In genomic region chr8:13461843-13462242, GRCm38 (mm10) we compare ENCODE assay signal across 10 mouse cellular contexts. TPM values are rescaled to one million over a fixed set of nuclear protein-coding genes. Genes with fewer than 3 reads are reported as not detected.
A peak's percentile ranks its signal among the peaks of the same experiment; 100 is the strongest.
DNase-seq lines count a peak whose midpoint lies in the region; ATAC-seq and TF ChIP-seq lines count a peak whose summit lies in the region.
"Had no signal": no experiment of that assay in that cellular context is flagged by ENCODE, and none has a peak within 500 bp of the region (broad histone marks: within the 10 kb centered on the region; RNA-seq: fewer than 3 reads in every experiment).

No protein-coding gene starts in this region.

- no peak overlapping the region for H3K4me2 ChIP-seq in midbrain, embryonic 16.5 days (ENCODE audit: low read length)
- no peak overlapping the region for H3K4me2 ChIP-seq in limb, embryonic 14.5 days (replicated peaks; ENCODE audit: low read depth, low read length, severe bottlenecking)
- H3K4me2 ChIP-seq: embryonic facial prominence, embryonic 15.5 days; neural tube, embryonic 12.5 days had no signal

- no peaks in the 10 kb centered on the region for H3K4me1 ChIP-seq in midbrain, embryonic 10.5 days
- no peaks in the 10 kb centered on the region for H3K4me1 ChIP-seq in midbrain, embryonic 16.5 days (ENCODE audit: control insufficient read depth, insufficient read depth, low read length)
- H3K4me1 ChIP-seq in limb, embryonic 14.5 days (ENCODE audit: control insufficient read depth, insufficient read depth, low read length): no peaks in the 10 kb centered on the region
- H3K4me1 ChIP-seq: embryonic facial prominence, embryonic 15.5 days; neural tube, embryonic 12.5 days had no signal

- DNase-seq in midbrain, embryonic 10.5 days (ENCODE audit: low spot score): peak; percentile 72
- DNase-seq in cerebellum, adult 18-20 months: peak; percentile 71 to 83
- DNase-seq in frontal cortex, postnatal 36 days (ENCODE audit: low spot score in 2 of 2): peak; percentile 81 to 84
- peak; percentile 78 for DNase-seq in kidney, adult 9 months
- peak; percentile 53 for DNase-seq in limb, embryonic 14.5 days (ENCODE audit: low spot score)
- DNase-seq in retina, adult 2 months (ENCODE audit: low read depth, low spot score): peak; percentile 36
- peak; percentile 72 to 78 for DNase-seq in thymus, postnatal 36 days

- H3K27ac ChIP-seq in midbrain, embryonic 10.5 days (replicated peaks): no peak overlapping the region
- H3K27ac ChIP-seq in midbrain, embryonic 16.5 days (ENCODE audit: low read length): no peak overlapping the region
- H3K27ac ChIP-seq in limb, embryonic 14.5 days (replicated peaks; ENCODE audit: low read depth, low read length): no peak overlapping the region
- H3K27ac ChIP-seq: embryonic facial prominence, embryonic 15.5 days; neural tube, embryonic 12.5 days had no signal

- no peak for TF ChIP-seq POLR2A in limb, embryonic 14.5 days (IDR thresholded peaks at IDR 0.05; ENCODE audit: borderline replicate concordance, extremely low read depth, insufficient read depth, insufficient read length)

- H3K4me3 ChIP-seq in midbrain, embryonic 10.5 days: no peak overlapping the region
- no peak overlapping the region for H3K4me3 ChIP-seq in midbrain, embryonic 16.5 days (ENCODE audit: low read depth, low read length)
- H3K4me3 ChIP-seq in limb, embryonic 14.5 days (replicated peaks; ENCODE audit: low read length): no peak overlapping the region
- H3K4me3 ChIP-seq: embryonic facial prominence, embryonic 15.5 days; neural tube, embryonic 12.5 days had no signal

- no peaks in the 10 kb centered on the region for H3K9me3 ChIP-seq in midbrain, embryonic 10.5 days (replicated peaks)
- no peaks in the 10 kb centered on the region for H3K9me3 ChIP-seq in midbrain, embryonic 16.5 days (replicated peaks; ENCODE audit: control insufficient read depth, low read length, poor library complexity, severe bottlenecking)
- H3K9me3 ChIP-seq in limb, embryonic 14.5 days (ENCODE audit: control insufficient read depth, low read length): no peaks in the 10 kb centered on the region
- H3K9me3 ChIP-seq: embryonic facial prominence, embryonic 15.5 days; neural tube, embryonic 12.5 days had no signal

- H3K27me3 ChIP-seq in midbrain, embryonic 10.5 days (ENCODE audit: low read depth, poor library complexity, severe bottlenecking): no peaks in the 10 kb centered on the region
- H3K27me3 ChIP-seq in midbrain, embryonic 16.5 days (ENCODE audit: control insufficient read depth, insufficient read depth, low read depth, low read length): no peaks in the 10 kb centered on the region
- H3K27me3 ChIP-seq in limb, embryonic 14.5 days (ENCODE audit: control insufficient read depth, insufficient read depth, low read length): no peaks in the 10 kb centered on the region
- H3K27me3 ChIP-seq: embryonic facial prominence, embryonic 15.5 days; neural tube, embryonic 12.5 days had no signal

- WGBS in midbrain, embryonic 10.5 days: 42% methylated on average over 4 of the region's 4 CpGs
- 36% methylated on average over 4 of the region's 4 CpGs for WGBS in midbrain, embryonic 16.5 days
- WGBS in limb, embryonic 14.5 days: 41% methylated on average over 4 of the region's 4 CpGs

- no peaks in the 10 kb centered on the region for H3K36me3 ChIP-seq in midbrain, embryonic 10.5 days
- H3K36me3 ChIP-seq in midbrain, embryonic 16.5 days (ENCODE audit: control insufficient read depth, insufficient read depth, low read length): no peaks in the 10 kb centered on the region
- H3K36me3 ChIP-seq in limb, embryonic 14.5 days (ENCODE audit: control insufficient read depth, insufficient read depth, low read length): no peaks in the 10 kb centered on the region
- H3K36me3 ChIP-seq: embryonic facial prominence, embryonic 15.5 days; neural tube, embryonic 12.5 days had no signal

- ATAC-seq in midbrain, embryonic 16.5 days: no peak
- no peak for ATAC-seq in limb, embryonic 14.5 days (ENCODE audit: low FRiP score, low read depth)

- H3K9ac ChIP-seq in midbrain, embryonic 16.5 days (ENCODE audit: low read depth, low read length): no peak overlapping the region
- no peak overlapping the region for H3K9ac ChIP-seq in limb, embryonic 14.5 days (ENCODE audit: low read depth, low read length, severe bottlenecking)
- H3K9ac ChIP-seq: embryonic facial prominence, embryonic 15.5 days had no signal

RNA-seq across cellular contexts. Expression of gene Tmem255b, which starts 26.9 kb away (rescaled TPM):
- polyA plus RNA-seq in midbrain, embryonic 10.5 days (2016; fragmentation: Nextera tagmentation; extraction: Ambion mirVana): 0.10 TPM in 1 of 2 replicates, not detected in the other
- polyA plus RNA-seq in midbrain, embryonic 16.5 days (2015; fragmentation: Nextera tagmentation; extraction: Ambion mirVana): 0.32 and 1.0 TPM in 2 replicates
- polyA plus RNA-seq in limb, embryonic 14.5 days (2012; rRNA removed): 0.31 and 0.74 TPM in 2 replicates
- 0.70 and 0.86 TPM in 2 replicates for polyA plus RNA-seq in limb, embryonic 14.5 days (2014; fragmentation: Nextera tagmentation; extraction: Ambion mirVana)

RNA-seq across cellular contexts. Expression of gene Gas6, which starts 32.4 kb away (rescaled TPM):
- polyA plus RNA-seq in midbrain, embryonic 10.5 days (2016; fragmentation: Nextera tagmentation; extraction: Ambion mirVana): 8.9 and 14.6 TPM in 2 replicates
- 37.7 and 45.7 TPM in 2 replicates for polyA plus RNA-seq in midbrain, embryonic 16.5 days (2015; fragmentation: Nextera tagmentation; extraction: Ambion mirVana)
- polyA plus RNA-seq in limb, embryonic 14.5 days (2012; rRNA removed): 44.7 and 48.6 TPM in 2 replicates
- polyA plus RNA-seq in limb, embryonic 14.5 days (2014; fragmentation: Nextera tagmentation; extraction: Ambion mirVana): 31.1 and 32.7 TPM in 2 replicates

RNA-seq across cellular contexts. Expression of gene Grk1, which starts 57.0 kb away (rescaled TPM):
- polyA plus RNA-seq in midbrain, embryonic 10.5 days (2016; fragmentation: Nextera tagmentation; extraction: Ambion mirVana): 0.02 TPM in 1 of 2 replicates, not detected in the other
- polyA plus RNA-seq in midbrain, embryonic 16.5 days (2015; fragmentation: Nextera tagmentation; extraction: Ambion mirVana): not detected in 2 replicates
- 0.06 TPM in 2 replicates for polyA plus RNA-seq in limb, embryonic 14.5 days (2012; rRNA removed)
- polyA plus RNA-seq in limb, embryonic 14.5 days (2014; fragmentation: Nextera tagmentation; extraction: Ambion mirVana): 0.03 TPM in 1 of 2 replicates, not detected in the other
